Mouse (Mus musculus) thymus, adult 2 months (tissue): Measurements from ENCODE around the gene Car10. TPM values are rescaled to one million over a fixed set of nuclear protein-coding genes. Genes with fewer than 3 reads are reported as not detected.
"Not testable (repeated sequence)": the region's sequence is repeated elsewhere in the genome, so short reads cannot be mapped to it uniquely, and the experiment has no call there.

ENCODE experiments used
- DNase-seq: peaks from one replicate; pipeline ENCODE4 v3.0.0; 2021
- H3K27ac ChIP-seq: fragments of 200-500 bp; 2 replicates; pipeline ENCODE4 v1.5.1; 2012; ENCODE audit warnings: low read length, control low read depth; ENCODE audit not compliant: control insufficient read depth, insufficient read depth
- H3K27me3 ChIP-seq: fragments of 200-500 bp; 2 replicates; pipeline ENCODE4 v1.6.1; 2012; ENCODE audit warnings: mild to moderate bottlenecking, low read length, moderate library complexity, mixed read lengths; ENCODE audit not compliant: control insufficient read depth, insufficient read depth
- H3K36me3 ChIP-seq: fragments of 200-500 bp; 2 replicates; pipeline ENCODE4 v1.6.1; 2012; ENCODE audit warnings: mild to moderate bottlenecking, low read length, moderate library complexity; ENCODE audit not compliant: control insufficient read depth, insufficient read depth
- H3K4me1 ChIP-seq: fragments of 200-500 bp; replicated peaks from 2 replicates; pipeline ENCODE4 v1.6.1; 2012; ENCODE audit warnings: low read length; ENCODE audit not compliant: control insufficient read depth, insufficient read depth
- H3K4me3 ChIP-seq: fragments of 200-500 bp; 2 replicates; pipeline ENCODE4 v1.5.1; 2012; ENCODE audit warnings: mild to moderate bottlenecking, low read length, control low read depth, moderate library complexity; ENCODE audit not compliant: control insufficient read depth, insufficient read depth
- CTCF ChIP-seq: fragments of 200-500 bp; IDR thresholded peaks from 2 replicates; pipeline ENCODE4 v1.5.1; 2012; ENCODE audit warnings: mild to moderate bottlenecking, control low read depth, low read length, moderate library complexity, borderline replicate concordance; ENCODE audit not compliant: control insufficient read depth, poor library complexity, insufficient read depth; ENCODE audit errors: extremely low read depth
- POLR2A ChIP-seq: fragments of 200-500 bp; IDR thresholded peaks from 2 replicates; pipeline ENCODE4 v1.6.1; 2012; ENCODE audit warnings: mild to moderate bottlenecking, low read length, control low read depth, moderate library complexity; ENCODE audit not compliant: control insufficient read depth, poor library complexity, insufficient read depth; ENCODE audit errors: extremely low read depth
- WGBS: fragments of 180-500 bp; shearing (Covaris S2); methylation state at CpG from one replicate; pipeline ENCODE4 v1.1.7; 2018; 5-methylcytosine and 5-hydroxymethylcytosine counted together
- polyA plus RNA-seq: library from polyadenylated mRNA; depleted of rRNA; stranded (reverse); fragments of >200 nt; gene quantifications from 2 replicates; pipeline ENCODE4 v1.2.3, GENCODE M21; 2012

Car10 gene
- polyA plus RNA-seq, 1 experiment = 0.03 TPM

GRCm38 (mm10) chr11:93367244-93367643 lies 269.4 kb downstream of the Car10 start:
- no peaks in the 10 kb centered on the region for H3K36me3 ChIP-seq
- H3K4me3 ChIP-seq = no peak overlapping the region
- no peak for DNase-seq
- WGBS = 65% methylated on average over 4 of the region's 4 CpGs
- H3K4me1 ChIP-seq = no peaks in the 10 kb centered on the region
- no peak for TF ChIP-seq CTCF
- no peak overlapping the region for H3K27ac ChIP-seq
- no peaks in the 10 kb centered on the region for H3K27me3 ChIP-seq

- H3K27ac ChIP-seq = no peak overlapping the region
- 88% methylated on average over 5 of the region's 5 CpGs for WGBS
- no peak overlapping the region for H3K4me3 ChIP-seq
- H3K4me1 ChIP-seq = no peaks in the 10 kb centered on the region
- no peaks in the 10 kb centered on the region for H3K36me3 ChIP-seq
- no peak for DNase-seq
- TF ChIP-seq CTCF (no peak), POLR2A (no peak)
- H3K27me3 ChIP-seq = no peaks in the 10 kb centered on the region
Measured at GRCm38 (mm10) chr11:93367740-93368139, 269.9 kb downstream of the Car10 start.

- Histone ChIP-seq H3K4me1 (no peaks in the 10 kb centered on the region), H3K27ac (no peak overlapping the region), H3K4me3 (no peak overlapping the region), H3K36me3 (no peaks in the 10 kb centered on the region), H3K27me3 (no peaks in the 10 kb centered on the region)
- 82% methylated on average over 4 of the region's 4 CpGs for whole genome bisulfite sequencing
- DNase-seq = no peak
- TF ChIP-seq POLR2A (no peak), CTCF (no peak)
Measured at GRCm38 (mm10) chr11:93373697-93374354, 276.0 kb downstream of the Car10 start.

GRCm38 (mm10) chr11:93391159-93391558 lies 293.3 kb downstream of the Car10 start:
- Histone ChIP-seq H3K4me1 (no peaks in the 10 kb centered on the region), H3K36me3 (no peaks in the 10 kb centered on the region), H3K27me3 (no peaks in the 10 kb centered on the region), H3K27ac (no peak overlapping the region), H3K4me3 (no peak overlapping the region)
- no peak for DNase-seq
- TF ChIP-seq POLR2A (no peak), CTCF (no peak)
- WGBS = 86% methylated on average over 4 of the region's 4 CpGs

- H3K4me1 ChIP-seq, H3K27ac ChIP-seq, H3K27me3 ChIP-seq, H3K4me3 ChIP-seq, H3K36me3 ChIP-seq, DNase-seq: not testable (repeated sequence)
Measured at GRCm38 (mm10) chr11:93393371-93393770, 295.5 kb downstream of the Car10 start.

- H3K27me3 ChIP-seq = no peaks in the 10 kb centered on the region
- WGBS = 95% methylated on average over 2 of the region's 2 CpGs
- no peaks in the 10 kb centered on the region for H3K4me1 ChIP-seq
- no peak overlapping the region for H3K27ac ChIP-seq
- TF ChIP-seq POLR2A (no peak), CTCF (no peak)
- no peak for DNase-seq
- H3K4me3 ChIP-seq = no peak overlapping the region
- H3K36me3 ChIP-seq = no peaks in the 10 kb centered on the region
Measured at GRCm38 (mm10) chr11:93396356-93396755, 298.5 kb downstream of the Car10 start.

GRCm38 (mm10) chr11:93401167-93401566 lies 303.3 kb downstream of the Car10 start:
- H3K4me3 ChIP-seq, H3K27me3 ChIP-seq, H3K36me3 ChIP-seq, DNase-seq, H3K27ac ChIP-seq, H3K4me1 ChIP-seq: not testable (repeated sequence)
- WGBS = 89% methylated on average over 1 of the region's 1 CpGs

- 81% methylated on average over 5 of the region's 5 CpGs for WGBS
- Histone ChIP-seq H3K27me3 (no peaks in the 10 kb centered on the region), H3K4me3 (no peak overlapping the region), H3K27ac (no peak overlapping the region), H3K4me1 (no peaks in the 10 kb centered on the region), H3K36me3 (no peaks in the 10 kb centered on the region)
- DNase-seq = no peak
- no peak for TF ChIP-seq POLR2A
- no peak for TF ChIP-seq CTCF
Measured at GRCm38 (mm10) chr11:93407981-93408380, 310.2 kb downstream of the Car10 start.
